Mouse (Mus musculus) liver, embryonic 12.5 days (tissue): ENCODE data around the gene Aga. TPM values are rescaled to one million over a fixed set of nuclear protein-coding genes. Genes with fewer than 3 reads are reported as not detected.
"Not testable (repeated sequence)": the region's sequence is repeated elsewhere in the genome, so short reads cannot be mapped to it uniquely, and the experiment has no call there.

Experiments used
- ATAC-seq: fragments of 200-750 bp; cut with Nextera tagmentation; 2 replicates; pipeline ENCODE4 v1.8.0; 2017; ENCODE audit warnings: moderate number of reproducible peaks, mild to moderate bottlenecking, moderate library complexity
- H3K27ac ChIP-seq: fragments of 300-500 bp; sonication (generic); 2 replicates; pipeline ENCODE4 v1.5.1; 2016; ENCODE audit warnings: mild to moderate bottlenecking
- H3K27me3 ChIP-seq: fragments of 300-500 bp; sonication (generic); replicated peaks from 2 replicates; pipeline ENCODE4 v1.6.1; 2016; ENCODE audit warnings: mild to moderate bottlenecking, moderate library complexity
- H3K36me3 ChIP-seq: fragments of 300-500 bp; sonication (generic); 2 replicates; pipeline ENCODE4 v1.6.1; 2016; ENCODE audit warnings: mild to moderate bottlenecking, moderate library complexity
- H3K4me1 ChIP-seq: fragments of 300-500 bp; sonication (generic); 2 replicates; pipeline ENCODE4 v1.6.1; 2016
- H3K4me2 ChIP-seq: fragments of 300-500 bp; sonication (generic); 2 replicates; pipeline ENCODE4 v1.6.1; 2016; ENCODE audit warnings: mild to moderate bottlenecking, moderate library complexity
- H3K4me3 ChIP-seq: fragments of 300-500 bp; sonication (generic); 2 replicates; pipeline ENCODE4 v1.5.1; 2016; ENCODE audit warnings: mild to moderate bottlenecking, moderate library complexity
- H3K9ac ChIP-seq: fragments of 300-500 bp; sonication (generic); 2 replicates; pipeline ENCODE4 v1.6.1; 2016; ENCODE audit warnings: mild to moderate bottlenecking, moderate library complexity
- H3K9me3 ChIP-seq: fragments of 300-500 bp; sonication (generic); replicated peaks from 2 replicates; pipeline ENCODE4 v1.6.1; 2016; ENCODE audit warnings: mild to moderate bottlenecking, moderate library complexity
- WGBS: fragments of 180-500 bp; shearing (Covaris S2); methylation state at CpG from one replicate; pipeline ENCODE4 v1.1.7; 2016; ENCODE audit not compliant: insufficient replicate concordance; 5-methylcytosine and 5-hydroxymethylcytosine counted together
- polyA plus RNA-seq: library from polyadenylated mRNA; unstranded; fragments of >200 nt; fragmentation: Nextera tagmentation; extraction: Ambion mirVana; gene quantifications from 2 replicates; pipeline ENCODE4 v1.2.1, GENCODE M21; 2016

Gene Aga
- 15.9 and 16.1 TPM in 2 replicates for polyA plus RNA-seq

DNA sequence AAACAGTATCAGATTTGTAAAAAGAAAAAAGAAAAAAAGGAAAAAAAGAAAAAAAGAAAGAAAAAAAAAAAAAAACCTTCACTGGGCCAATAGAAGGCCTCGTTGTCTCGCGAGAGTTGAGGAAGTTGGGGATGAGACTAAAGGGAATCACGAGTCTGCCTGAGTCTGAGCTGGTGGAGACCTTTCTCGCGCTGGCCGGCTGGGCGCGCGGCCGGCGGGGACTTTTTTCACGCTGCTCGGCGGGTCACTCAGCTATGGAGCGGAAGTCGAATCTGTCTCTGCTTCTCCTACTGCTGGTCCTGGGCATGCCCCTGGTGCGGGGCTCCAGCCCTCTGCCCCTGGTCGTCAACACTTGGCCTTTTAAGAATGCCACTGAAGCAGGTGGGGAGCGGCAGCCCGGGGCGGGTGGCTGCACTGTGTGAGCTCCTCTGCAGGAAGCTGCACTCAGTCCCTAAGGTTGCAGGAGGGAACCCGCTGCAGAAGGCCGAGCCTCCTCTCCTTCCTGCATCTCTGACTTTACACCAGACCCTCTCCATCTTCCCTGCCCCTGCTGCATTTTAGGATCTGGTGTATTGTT is at the start of gene Aga:
Gene Aga, plus strand, starts transcription at position 177 of the 577 bp plus-strand sequence.
- ATAC-seq = peak; percentile 96
- H3K4me3 ChIP-seq = peak within 1 kb of the TSS; percentile 66
- H3K9ac ChIP-seq = peak within 1 kb of the TSS; percentile 73
- peak within 1 kb of the TSS; percentile 68 for H3K4me2 ChIP-seq
- WGBS = 0% methylated on average over 24 of the region's 24 CpGs
- peaks cover 21% of the 10 kb centered on the region for H3K36me3 ChIP-seq
- H3K9me3 ChIP-seq = no peaks in the 10 kb centered on the region
- H3K27ac ChIP-seq = 0 out of 2 replicates have a peak within 1 kb of the TSS, but pooled peaks have one; percentile 56
- no peaks in the 10 kb centered on the region for H3K27me3 ChIP-seq
- no peaks in the 10 kb centered on the region for H3K4me1 ChIP-seq

DNA sequence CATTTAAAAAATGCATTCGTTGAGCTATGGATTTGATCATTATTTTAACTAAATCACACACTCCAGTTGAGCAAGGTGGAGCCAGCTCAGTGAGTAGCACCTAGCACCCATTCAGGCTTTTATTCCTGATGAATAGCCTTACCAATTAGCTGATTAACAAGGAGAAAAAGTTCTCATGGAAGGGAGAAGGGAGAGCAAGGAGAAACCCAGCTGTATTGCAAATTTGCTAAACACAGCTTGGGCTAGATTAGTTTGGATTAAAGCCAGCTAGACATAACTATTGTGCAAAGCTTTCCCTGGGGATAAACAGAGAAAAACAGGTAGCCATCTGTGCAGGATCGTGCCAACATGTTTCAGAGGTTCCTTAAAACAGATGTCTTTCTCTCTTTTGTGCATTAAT is 22.5 kb upstream of the Aga start:
- Histone ChIP-seq H3K4me1 (no peaks in the 10 kb centered on the region), H3K4me2 (no peak overlapping the region), H3K9me3 (no peaks in the 10 kb centered on the region), H3K27ac (no peak overlapping the region), H3K4me3 (no peak overlapping the region), H3K36me3 (no peaks in the 10 kb centered on the region), H3K27me3 (no peaks in the 10 kb centered on the region), H3K9ac (no peak overlapping the region)
- 40% methylated on average over 2 of the region's 2 CpGs for WGBS
- no peak for ATAC-seq

DNA sequence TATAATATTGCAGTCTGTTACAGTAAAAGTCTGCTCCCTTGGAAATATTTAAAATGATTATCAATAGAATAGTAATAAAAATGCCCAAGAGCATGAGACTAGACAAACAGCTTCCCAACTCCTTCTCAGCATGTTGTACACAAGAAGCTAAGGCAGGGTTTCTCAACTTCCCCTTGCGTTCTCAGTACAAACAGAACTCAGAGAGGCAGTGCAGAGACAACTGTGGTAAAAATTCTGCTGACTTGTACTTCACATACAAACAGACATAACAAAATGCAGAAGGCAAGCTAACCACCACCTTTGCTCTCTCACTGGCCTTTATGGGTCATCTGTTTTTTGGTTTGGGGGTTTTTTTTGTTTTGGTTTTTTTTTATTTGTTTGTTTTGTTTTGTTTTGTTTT is 15.3 kb upstream of the Aga start:
- Histone ChIP-seq H3K27ac (no peak overlapping the region), H3K4me3 (no peak overlapping the region), H3K4me1 (no peaks in the 10 kb centered on the region), H3K27me3 (no peaks in the 10 kb centered on the region), H3K9ac (no peak overlapping the region), H3K4me2 (no peak overlapping the region), H3K9me3 (no peaks in the 10 kb centered on the region), H3K36me3 (no peaks in the 10 kb centered on the region)
- no peak for ATAC-seq
- WGBS = 50% methylated on average over 1 of the region's 1 CpGs

DNA sequence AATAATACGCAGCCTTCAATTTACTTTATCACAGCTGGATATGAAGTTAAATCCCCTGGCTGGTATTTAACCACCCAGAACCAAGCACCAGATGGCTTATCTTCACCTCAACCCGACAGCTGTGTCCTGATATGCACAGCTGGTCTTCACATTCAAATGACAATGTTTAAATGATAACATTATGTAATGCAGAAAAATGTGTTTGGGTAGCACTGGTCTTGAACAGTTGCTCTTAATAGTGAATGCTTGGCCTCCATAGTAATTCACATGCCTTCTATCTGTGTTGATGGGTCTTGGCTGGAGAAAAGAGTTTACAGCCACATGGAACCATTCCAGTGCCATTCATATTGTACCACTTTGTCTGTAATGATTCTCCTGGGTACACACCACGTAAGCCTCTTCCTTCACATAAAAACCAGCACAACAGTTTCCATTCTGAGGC is 14.6 kb upstream of the Aga start:
- no peak overlapping the region for H3K27ac ChIP-seq
- H3K36me3 ChIP-seq = no peaks in the 10 kb centered on the region
- no peak overlapping the region for H3K9ac ChIP-seq
- no peak overlapping the region for H3K4me3 ChIP-seq
- no peak for ATAC-seq
- no peak overlapping the region for H3K4me2 ChIP-seq
- H3K4me1 ChIP-seq = no peaks in the 10 kb centered on the region
- no peaks in the 10 kb centered on the region for H3K27me3 ChIP-seq
- H3K9me3 ChIP-seq = no peaks in the 10 kb centered on the region
- 53% methylated on average over 3 of the region's 3 CpGs for WGBS

DNA sequence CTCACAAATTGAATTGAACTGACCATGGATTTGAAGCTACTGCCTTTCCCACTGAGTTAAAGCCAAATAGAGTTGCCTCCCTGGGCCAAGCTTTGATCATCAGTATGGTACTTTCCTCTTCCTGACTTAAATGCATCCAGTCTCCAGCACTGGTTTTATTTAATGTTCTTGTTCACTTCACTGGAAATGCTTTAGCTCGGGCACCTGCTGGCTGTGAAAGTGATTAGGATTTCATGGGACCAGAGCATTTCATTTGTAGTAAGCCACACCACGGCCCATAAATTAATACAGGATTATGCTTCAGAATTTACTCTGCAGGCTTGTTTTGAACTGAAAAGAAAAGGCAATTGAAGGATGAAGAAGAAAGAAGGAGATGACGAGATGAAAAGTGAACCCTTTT is 26.5 kb downstream of the Aga start:
- H3K4me3 ChIP-seq, H3K27ac ChIP-seq, H3K9ac ChIP-seq, H3K4me2 ChIP-seq, H3K4me1 ChIP-seq, ATAC-seq, H3K9me3 ChIP-seq, H3K36me3 ChIP-seq, H3K27me3 ChIP-seq: not testable (repeated sequence)
- WGBS = 58% methylated on average over 3 of the region's 3 CpGs

DNA sequence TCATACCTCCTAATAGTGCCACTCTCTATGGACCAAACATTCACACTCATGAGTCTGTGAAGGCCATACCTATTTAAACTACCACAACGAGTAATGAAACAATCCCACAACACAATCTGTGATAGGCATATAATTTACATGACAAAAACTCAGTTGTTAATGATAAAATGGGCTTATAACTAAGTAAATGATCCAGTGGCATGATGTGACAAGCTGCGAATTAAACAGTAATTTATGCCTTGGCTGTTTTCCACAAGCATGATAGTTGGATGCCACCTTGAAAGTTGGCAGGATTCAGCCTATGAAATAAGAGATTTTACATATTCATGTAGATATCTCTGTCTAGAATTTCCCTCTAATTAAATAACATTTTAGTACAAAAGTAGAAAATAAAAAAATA is 28.1 kb downstream of the Aga start:
- Histone ChIP-seq H3K9ac (no peak overlapping the region), H3K9me3 (no peaks in the 10 kb centered on the region), H3K4me2 (no peak overlapping the region), H3K27ac (no peak overlapping the region), H3K4me1 (no peaks in the 10 kb centered on the region), H3K4me3 (no peak overlapping the region), H3K36me3 (no peaks in the 10 kb centered on the region), H3K27me3 (no peaks in the 10 kb centered on the region)
- 52% methylated on average over 2 of the region's 2 CpGs for WGBS
- ATAC-seq = no peak

DNA sequence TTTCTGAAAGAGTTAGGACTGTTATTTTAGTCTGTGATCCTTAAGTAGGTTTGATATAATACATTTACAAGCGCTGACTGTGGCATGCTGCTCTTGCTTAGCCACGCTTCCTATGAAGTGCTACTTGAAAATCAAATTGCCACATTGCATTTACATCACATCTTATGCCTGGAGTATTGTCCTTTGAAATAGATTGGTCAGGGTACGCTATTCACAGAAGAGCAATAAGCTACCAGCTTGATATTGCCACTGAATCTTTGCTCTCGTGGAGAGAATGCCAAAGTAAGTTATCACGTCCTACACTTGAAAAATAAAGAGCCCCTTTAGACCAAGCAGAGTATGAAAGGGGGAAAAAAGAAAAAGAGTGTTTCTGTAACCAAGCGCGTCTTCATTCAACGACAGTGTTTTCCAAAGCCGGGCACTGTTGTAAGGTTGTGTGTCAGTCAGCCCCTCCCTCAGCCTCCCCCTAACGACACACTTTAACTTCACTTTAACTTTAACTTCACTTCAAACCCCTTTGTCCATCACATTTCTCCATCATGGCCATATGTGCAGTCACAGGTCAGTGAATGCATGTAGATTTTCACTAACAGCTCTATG is 51.0 kb downstream of the Aga start:
- Histone ChIP-seq H3K4me3 (no peak overlapping the region), H3K4me2 (no peak overlapping the region), H3K4me1 (no peaks in the 10 kb centered on the region), H3K9me3 (no peaks in the 10 kb centered on the region), H3K27me3 (no peaks in the 10 kb centered on the region), H3K9ac (no peak overlapping the region), H3K36me3 (no peaks in the 10 kb centered on the region), H3K27ac (no peak overlapping the region)
- no peak for ATAC-seq
- 78% methylated on average over 10 of the region's 10 CpGs for WGBS

DNA sequence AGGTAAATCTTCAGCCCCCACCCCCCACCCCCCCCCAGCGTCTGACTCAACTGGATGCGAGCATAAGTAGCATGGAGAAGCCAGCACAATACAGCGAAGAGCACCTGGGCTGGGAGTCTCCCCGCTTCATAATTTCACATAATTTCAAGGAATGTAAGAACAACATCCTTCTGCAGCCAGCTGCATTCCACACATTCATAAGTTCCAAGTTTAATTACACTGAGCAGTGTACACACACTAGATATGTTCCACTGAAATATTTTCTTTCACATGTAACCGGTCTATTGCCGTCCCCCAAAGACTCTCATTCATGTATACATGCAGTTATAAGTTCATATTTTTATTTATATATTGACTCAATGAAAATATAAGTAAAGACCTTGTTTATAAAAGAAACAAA is 54.7 kb downstream of the Aga start:
- H3K27me3 ChIP-seq = no peaks in the 10 kb centered on the region
- H3K9ac ChIP-seq = no peak overlapping the region
- no peaks in the 10 kb centered on the region for H3K4me1 ChIP-seq
- WGBS = 75% methylated on average over 6 of the region's 6 CpGs
- no peak for ATAC-seq
- no peak overlapping the region for H3K4me2 ChIP-seq
- no peak overlapping the region for H3K27ac ChIP-seq
- H3K36me3 ChIP-seq = no peaks in the 10 kb centered on the region
- no peaks in the 10 kb centered on the region for H3K9me3 ChIP-seq
- H3K4me3 ChIP-seq = no peak overlapping the region

Other genes with a start within 250 kb of the Aga start
- gene Neil3, start 127.3 kb downstream of the Aga start, polyA plus RNA-seq = 30.8 and 34.8 TPM in 2 replicates